Mouse (Mus musculus): ENCODE results near the gene Nr2c1. TPM values are rescaled to one million over a fixed set of nuclear protein-coding genes. Genes with fewer than 3 reads are reported as not detected.

The Nr2c1 gene
- 1 to 10 TPM; 8.2 to 9.6 (median 8.7) TPM for total RNA-seq (2022)

- peak; percentile 82 to 92 for DNase-seq (ENCODE audit: low spot score in 2 of 2)
Measured at GRCm38 (mm10) chr10:94147756-94148531, at the start of gene Nr2c1. Gene Nr2c1, plus strand, starts transcription at chr10:94148023.

- DNase-seq (ENCODE audit: low spot score in 2 of 2) = no peak
Measured at GRCm38 (mm10) chr10:94098100-94098499, 49.7 kb upstream of the Nr2c1 start.

- DNase-seq (ENCODE audit: low spot score in 2 of 2) = no peak
Measured at GRCm38 (mm10) chr10:94105498-94105897, 42.3 kb upstream of the Nr2c1 start.

- DNase-seq (ENCODE audit: low spot score in 2 of 2) = no peak
Measured at GRCm38 (mm10) chr10:94107168-94107567, 40.7 kb upstream of the Nr2c1 start.

- DNase-seq (ENCODE audit: low spot score in 2 of 2) = no peak
Measured at GRCm38 (mm10) chr10:94107607-94108006, 40.2 kb upstream of the Nr2c1 start.

- no peak for DNase-seq (ENCODE audit: low spot score in 2 of 2)
Measured at GRCm38 (mm10) chr10:94108791-94109190, 39.0 kb upstream of the Nr2c1 start.

- no peak for DNase-seq (ENCODE audit: low spot score in 2 of 2)
Measured at GRCm38 (mm10) chr10:94110834-94111754, 36.7 kb upstream of the Nr2c1 start.

GRCm38 (mm10) chr10:94112207-94112606, 35.6 kb upstream of the Nr2c1 start:
- no peak for DNase-seq (ENCODE audit: low spot score in 2 of 2)

GRCm38 (mm10) chr10:94115893-94116599, 31.8 kb upstream of the Nr2c1 start:
- peak; percentile 60 to 67 for DNase-seq (ENCODE audit: low spot score in 2 of 2)

- no peak for DNase-seq (ENCODE audit: low spot score in 2 of 2)
Measured at GRCm38 (mm10) chr10:94116781-94117340, 31.0 kb upstream of the Nr2c1 start.

GRCm38 (mm10) chr10:94117916-94118315, 29.9 kb upstream of the Nr2c1 start:
- no peak for DNase-seq (ENCODE audit: low spot score in 2 of 2)

GRCm38 (mm10) chr10:94118993-94119392, 28.8 kb upstream of the Nr2c1 start:
- DNase-seq (ENCODE audit: low spot score in 2 of 2) = no peak

GRCm38 (mm10) chr10:94120676-94121075, 27.1 kb upstream of the Nr2c1 start:
- no peak for DNase-seq (ENCODE audit: low spot score in 2 of 2)

- no peak for DNase-seq (ENCODE audit: low spot score in 2 of 2)
Measured at GRCm38 (mm10) chr10:94122595-94122994, 25.2 kb upstream of the Nr2c1 start.

- no peak for DNase-seq (ENCODE audit: low spot score in 2 of 2)
Measured at GRCm38 (mm10) chr10:94123581-94123980, 24.2 kb upstream of the Nr2c1 start.

GRCm38 (mm10) chr10:94124376-94124775, 23.4 kb upstream of the Nr2c1 start:
- DNase-seq (ENCODE audit: low spot score in 2 of 2) = no peak

- DNase-seq (ENCODE audit: low spot score in 2 of 2) = peak in 1 of 2 experiments; percentile 90
Measured at GRCm38 (mm10) chr10:94129680-94130119, 18.1 kb upstream of the Nr2c1 start.

GRCm38 (mm10) chr10:94133081-94133480, 14.7 kb upstream of the Nr2c1 start:
- no peak for DNase-seq (ENCODE audit: low spot score in 2 of 2)

- DNase-seq (ENCODE audit: low spot score in 2 of 2) = peak in 1 of 2 experiments; percentile 54
Measured at GRCm38 (mm10) chr10:94133674-94134073, 14.1 kb upstream of the Nr2c1 start.

- no peak for DNase-seq (ENCODE audit: low spot score in 2 of 2)
Measured at GRCm38 (mm10) chr10:94134535-94135390, 13.1 kb upstream of the Nr2c1 start.

Data from left cerebral cortex, adult 8-10 months (tissue).